Mouse (Mus musculus): Measurements from ENCODE around the gene Anapc2.

The Anapc2 gene

DNA sequence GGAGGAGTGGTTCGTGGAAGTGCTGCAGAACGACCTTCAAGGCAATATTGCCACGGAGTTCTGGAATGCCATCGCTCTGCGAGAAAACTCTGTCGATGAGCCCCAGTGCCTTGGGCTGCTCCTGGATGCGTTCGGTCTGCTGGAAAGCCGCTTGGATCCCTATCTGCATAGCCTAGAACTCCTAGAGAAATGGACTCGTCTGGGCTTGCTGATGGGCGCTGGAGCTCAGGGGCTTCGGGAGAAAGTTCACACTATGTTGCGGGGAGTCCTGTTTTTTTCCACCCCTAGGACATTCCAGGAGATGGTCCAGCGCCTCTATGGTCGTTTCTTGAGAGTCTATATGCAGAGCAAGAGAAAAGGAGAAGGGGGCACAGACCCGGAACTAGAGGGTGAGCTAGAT lies 732 bp downstream of the Anapc2 start:
- DNase-seq, result no peak

GRCm38 (mm10) chr2:25278928-25279882 lies 6.9 kb downstream of the Anapc2 start:
- peak; percentile 94 for DNase-seq

DNA sequence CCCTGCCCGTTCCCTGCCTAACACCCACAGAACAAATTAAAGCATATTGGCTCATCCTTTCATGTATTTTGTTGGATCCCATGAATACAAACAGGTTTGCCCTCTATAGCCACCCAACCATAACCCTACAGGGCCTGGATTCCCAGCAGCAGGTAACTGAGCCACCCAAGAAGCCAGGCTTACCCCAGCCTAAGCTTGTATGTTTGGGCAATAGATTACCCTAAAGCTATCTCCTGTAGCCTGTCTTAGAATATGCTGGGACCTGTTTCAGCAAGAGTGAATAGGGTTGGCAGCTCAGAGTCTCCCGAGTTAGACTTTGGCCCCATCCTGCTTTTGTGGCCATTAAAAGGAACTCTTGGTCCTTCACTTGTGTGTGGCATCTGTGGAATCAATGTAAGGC lies 13.3 kb downstream of the Anapc2 start:
- no peak for DNase-seq

GRCm38 (mm10) chr2:25286314-25286713 lies 14.0 kb downstream of the Anapc2 start:
- DNase-seq, result peak; percentile 20

- peak; percentile 81 for DNase-seq
Observed at GRCm38 (mm10) chr2:25286837-25287636, 14.8 kb downstream of the Anapc2 start.

DNA sequence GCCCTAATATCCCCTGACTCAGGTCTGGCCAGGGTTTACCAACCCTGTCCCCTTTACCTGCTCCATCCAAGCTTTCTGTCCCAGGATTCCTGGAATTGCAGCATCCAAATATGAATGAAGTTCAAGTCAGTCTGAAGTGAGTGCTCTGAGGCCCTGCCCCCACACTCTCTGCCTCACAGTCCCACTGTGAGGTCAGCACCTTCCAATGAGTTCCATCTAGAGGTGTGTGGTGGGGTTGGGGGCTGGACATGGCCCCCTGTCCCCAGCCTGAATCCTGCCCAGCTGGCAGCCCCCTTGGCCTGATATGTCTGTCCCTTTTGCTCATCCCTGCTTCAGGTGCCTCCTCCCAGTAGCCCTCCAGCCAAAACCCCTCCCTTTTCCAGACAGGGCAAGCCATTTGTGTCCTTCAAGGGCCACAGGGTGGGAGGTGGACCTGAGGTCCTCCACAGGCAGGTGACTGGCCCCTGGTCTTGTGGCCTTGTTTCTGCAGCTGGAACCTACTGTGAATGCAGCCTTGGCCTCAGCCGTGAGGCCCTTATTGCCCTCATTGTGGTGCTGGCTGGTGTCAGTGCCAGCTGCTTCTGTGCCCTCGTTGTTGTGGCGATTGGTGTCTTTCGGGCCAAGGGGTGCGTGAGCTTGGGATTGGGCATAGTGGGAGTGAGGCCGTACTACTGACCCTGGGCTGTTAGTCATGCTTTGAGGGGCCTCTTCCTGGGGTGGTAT lies 15.8 kb downstream of the Anapc2 start, which contains the start of gene Tmem210:
Gene Tmem210, plus strand, starts transcription at position 219 of the 723 bp plus-strand sequence.
- DNase-seq, result no peak

GRCm38 (mm10) chr2:25288734-25289345 lies 16.6 kb downstream of the Anapc2 start:
- DNase-seq, result no peak

GRCm38 (mm10) chr2:25289651-25290050 lies 17.4 kb downstream of the Anapc2 start, which contains the start of gene Lrrc26:
TSS of gene Lrrc26 (plus strand) at chr2:25289915.
- peak; percentile 71 for DNase-seq

- no peak for DNase-seq
Observed at GRCm38 (mm10) chr2:25290101-25290815, 18.0 kb downstream of the Anapc2 start.

DNA sequence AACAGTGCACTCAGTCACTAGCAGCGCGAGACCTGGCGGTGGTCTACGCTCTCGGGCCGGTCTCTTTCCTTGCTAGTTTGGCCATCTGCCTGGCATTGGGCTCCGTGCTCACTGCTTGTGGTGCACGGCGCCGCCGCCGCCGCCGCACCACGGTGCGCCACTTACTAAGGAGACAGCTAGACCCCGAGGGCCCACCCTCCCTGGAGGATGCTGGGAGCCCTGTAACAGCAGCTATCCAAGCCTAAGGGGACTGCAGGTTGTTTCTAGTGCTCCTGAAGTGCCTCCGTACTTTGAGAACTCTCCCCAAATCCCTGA lies 18.5 kb downstream of the Anapc2 start:
- DNase-seq, result peak; percentile 30

GRCm38 (mm10) chr2:25291184-25292053 lies 19.1 kb downstream of the Anapc2 start:
- no peak for DNase-seq

GRCm38 (mm10) chr2:25292054-25292544 lies 19.8 kb downstream of the Anapc2 start:
- peak; percentile 46 for DNase-seq

DNA sequence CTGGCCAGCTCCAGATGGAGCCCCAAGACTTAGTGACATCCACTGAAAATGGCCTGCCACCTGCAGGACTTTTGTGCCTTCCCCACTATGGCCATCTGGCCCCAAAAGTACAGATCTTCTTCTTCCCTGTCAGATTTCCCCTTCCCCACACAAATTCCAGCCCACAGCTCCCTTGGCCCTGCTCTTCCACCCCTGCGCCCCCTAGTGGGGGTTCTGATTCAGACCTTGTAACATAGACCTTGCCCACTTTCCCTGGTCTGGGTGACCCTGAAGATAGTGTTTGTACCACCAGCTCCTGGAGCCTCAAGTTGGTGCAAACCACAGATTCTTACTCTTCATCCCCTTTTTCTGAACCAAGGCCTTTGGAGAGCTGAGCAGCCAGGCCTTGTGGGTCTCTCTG lies 20.6 kb downstream of the Anapc2 start:
- peak; percentile 87 for DNase-seq

- no peak for DNase-seq
Observed at GRCm38 (mm10) chr2:25293706-25294105, 21.4 kb downstream of the Anapc2 start.

DNA sequence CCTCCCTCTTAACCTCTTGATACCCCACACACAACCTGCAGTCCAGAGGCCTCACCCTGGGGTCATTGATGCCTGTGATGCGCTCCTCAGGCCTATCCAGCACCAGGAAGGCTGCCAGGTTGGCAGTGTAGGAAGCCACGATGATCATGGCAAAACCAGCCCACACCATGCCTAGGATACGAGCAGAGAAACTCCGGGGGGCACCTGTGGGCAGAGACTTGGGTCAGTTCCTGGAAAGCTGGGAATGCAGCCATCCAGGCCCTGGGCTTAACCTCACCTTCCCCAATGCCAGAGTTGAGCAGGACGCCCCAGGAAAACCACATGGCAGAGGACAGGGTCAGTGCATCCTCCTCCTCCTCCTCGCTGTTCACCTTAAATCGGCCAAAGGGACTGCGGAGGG lies 24.8 kb downstream of the Anapc2 start:
- DNase-seq, result no peak

DNA sequence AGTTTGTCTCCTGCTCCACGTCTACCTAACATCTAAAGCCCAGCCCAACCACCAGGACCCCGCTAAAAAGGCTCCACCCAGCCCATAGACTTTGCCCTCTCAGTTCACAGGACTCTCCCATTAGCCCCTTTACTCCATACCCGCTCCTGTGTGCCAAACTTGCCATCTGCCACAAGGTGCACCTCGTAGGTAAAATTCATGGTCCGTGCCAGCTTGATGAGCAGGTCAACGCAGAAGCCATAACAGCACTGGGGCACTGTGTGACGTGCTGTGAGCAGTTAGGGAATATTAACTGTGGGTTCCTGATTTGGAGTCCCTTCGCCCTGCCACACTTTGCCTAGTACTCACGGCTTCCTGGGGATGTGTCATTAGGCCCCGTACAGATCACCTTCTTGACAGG lies 25.8 kb downstream of the Anapc2 start:
- DNase-seq, result no peak

- no peak for DNase-seq
Observed at GRCm38 (mm10) chr2:25303452-25303851, 31.2 kb downstream of the Anapc2 start.

GRCm38 (mm10) chr2:25303931-25304656 lies 31.8 kb downstream of the Anapc2 start:
- DNase-seq, result no peak

DNA sequence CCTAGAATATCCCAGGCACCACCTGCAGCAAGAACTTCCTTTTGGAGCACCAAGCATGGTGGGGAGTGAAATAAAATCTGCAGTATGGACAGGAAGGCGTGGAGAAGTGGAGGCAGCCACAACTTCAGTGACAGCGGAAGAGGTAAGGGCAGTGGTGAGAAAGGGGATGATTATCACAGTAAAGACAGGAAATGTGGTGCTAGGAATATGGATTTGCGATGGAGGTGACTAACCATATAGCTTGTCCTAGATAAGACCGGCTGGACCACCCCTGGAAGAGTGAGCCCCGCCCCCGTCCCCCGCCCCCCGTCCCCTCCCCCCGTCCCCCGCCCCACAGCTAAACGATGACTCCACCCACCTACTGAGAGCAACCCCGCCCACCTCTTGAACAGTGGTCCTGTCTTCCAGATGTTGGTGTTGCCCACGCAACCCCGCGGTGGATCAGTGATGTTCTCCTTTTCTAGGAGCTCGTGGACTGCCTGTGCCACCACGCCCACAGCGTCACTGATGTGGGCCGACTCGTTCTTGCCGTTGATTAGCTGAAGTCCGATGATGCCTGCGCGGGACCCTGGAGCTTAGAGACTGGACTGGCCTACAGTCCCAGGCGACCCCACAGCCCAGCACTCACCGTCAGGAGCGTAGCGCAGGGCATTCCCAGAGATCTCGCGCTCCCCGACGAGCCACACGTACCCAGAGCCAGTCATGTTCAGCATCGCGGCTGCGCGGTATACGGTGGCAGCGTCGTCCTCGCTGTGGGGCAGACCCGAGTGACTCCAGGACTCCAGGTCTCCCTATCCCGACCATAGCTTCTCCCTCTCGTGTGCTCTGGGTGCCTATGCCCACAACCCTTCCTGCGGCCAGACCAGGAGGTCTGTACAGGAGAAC lies 32.6 kb downstream of the Anapc2 start:
- peak; percentile 45 for DNase-seq
